Mouse (Mus musculus) bone marrow, adult 2 months (tissue): ENCODE measurements around the gene Kcnh2. TPM values are rescaled to one million over a fixed set of nuclear protein-coding genes. Genes with fewer than 3 reads are reported as not detected.

Source experiments
- H3K27ac ChIP-seq: fragments of 200-500 bp; 2 replicates; pipeline ENCODE4 v1.5.1; 2012; ENCODE audit warnings: low read depth, mild to moderate bottlenecking, control low read depth, inconsistent platforms, low read length; ENCODE audit not compliant: control insufficient read depth, poor library complexity, insufficient read depth
- H3K4me1 ChIP-seq: fragments of 200-500 bp; 2 replicates; pipeline ENCODE4 v1.6.1; 2011; ENCODE audit warnings: low read length; ENCODE audit not compliant: control insufficient read depth, insufficient read depth
- H3K4me3 ChIP-seq: fragments of 200-500 bp; replicated peaks from 2 replicates; pipeline ENCODE3; 2011; ENCODE audit warnings: mild to moderate bottlenecking, low read depth, low read length, control low read depth; ENCODE audit not compliant: control insufficient read depth
- CTCF ChIP-seq: fragments of 200-500 bp; IDR thresholded peaks from 2 replicates; pipeline ENCODE4 v1.5.1; 2011; ENCODE audit warnings: low read length, control low read depth; ENCODE audit not compliant: control insufficient read depth, insufficient read depth
- POLR2A ChIP-seq: fragments of 200-500 bp; IDR thresholded peaks from 2 replicates; pipeline ENCODE4 v1.6.1; 2011; ENCODE audit warnings: low read depth, mild to moderate bottlenecking, control low read depth, low read length, borderline replicate concordance; ENCODE audit not compliant: control insufficient read depth
- WGBS: fragments of 180-500 bp; shearing (Covaris S2); methylation state at CpG from one replicate; pipeline ENCODE4 v1.1.7; 2018; 5-methylcytosine and 5-hydroxymethylcytosine counted together
- polyA plus RNA-seq: library from polyadenylated mRNA; stranded (reverse); fragments of >200 nt; gene quantifications from 2 replicates; pipeline ENCODE4 v1.2.4, GENCODE M21; 2011; ENCODE audit warnings: low replicate concordance; ENCODE audit not compliant: missing spikeins, insufficient read depth, insufficient read length

The Kcnh2 gene
- polyA plus RNA-seq, 1 experiment = not detected

DNA sequence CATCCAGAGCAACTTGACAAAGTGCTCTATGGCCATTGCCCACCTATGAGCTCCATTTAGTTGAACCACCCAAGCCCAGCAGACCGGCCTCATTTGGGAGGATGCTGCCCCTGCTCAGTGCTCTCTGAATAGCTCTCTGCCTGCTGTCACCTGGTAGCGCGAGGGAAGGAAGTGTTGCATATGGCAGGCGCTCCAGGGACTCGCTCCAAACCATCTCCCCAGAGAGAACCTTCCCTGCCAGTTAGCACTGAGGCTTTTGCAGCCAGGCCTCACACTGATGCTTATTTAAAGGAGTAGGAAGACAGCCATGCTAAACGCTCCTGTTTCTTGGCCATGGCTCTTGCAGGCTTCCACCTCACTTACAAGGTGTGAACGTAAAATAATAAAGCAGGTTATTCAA is 42.8 kb downstream of the Kcnh2 start:
- H3K27ac ChIP-seq = no peak overlapping the region
- 73% methylated on average over 7 of the region's 7 CpGs for WGBS
- TF ChIP-seq CTCF = no peak
- no peak for TF ChIP-seq POLR2A
- no peaks in the 10 kb centered on the region for H3K4me1 ChIP-seq
- no peak overlapping the region for H3K4me3 ChIP-seq

DNA sequence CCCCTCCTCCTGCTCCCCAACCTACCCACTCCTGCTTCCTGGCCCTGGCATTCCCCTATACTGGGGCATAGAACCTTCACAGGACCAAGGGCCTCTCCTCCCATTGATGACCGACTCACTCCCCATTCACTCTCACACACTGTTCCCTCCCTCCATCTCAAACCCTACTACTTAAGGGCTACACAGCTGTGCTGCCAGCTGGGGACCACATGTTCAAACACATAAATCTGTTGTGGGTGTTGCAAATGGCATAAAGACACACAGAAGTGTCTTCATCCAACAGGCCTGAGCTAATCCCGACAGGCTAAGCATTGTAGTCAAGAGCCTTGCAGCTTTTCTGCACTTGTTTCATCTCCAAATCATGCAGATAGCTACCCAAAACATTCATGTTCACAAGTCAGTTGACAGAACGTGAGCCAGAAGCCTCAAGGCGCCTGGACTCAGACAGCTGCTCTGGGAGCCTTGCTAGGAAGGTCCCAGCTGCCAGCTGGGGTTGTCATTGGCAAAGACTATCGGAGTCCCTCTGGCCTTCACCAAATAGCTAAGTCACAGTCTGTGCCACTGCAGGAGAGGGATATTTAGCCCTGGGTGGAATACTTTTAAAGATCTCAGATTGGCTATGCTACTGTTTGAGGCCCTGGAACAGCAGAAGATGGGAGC is 44.2 kb downstream of the Kcnh2 start:
- TF ChIP-seq CTCF (no peak), POLR2A (no peak)
- Histone ChIP-seq H3K27ac (no peak overlapping the region), H3K4me3 (no peak overlapping the region), H3K4me1 (no peaks in the 10 kb centered on the region)
- WGBS = 68% methylated on average over 5 of the region's 5 CpGs

DNA sequence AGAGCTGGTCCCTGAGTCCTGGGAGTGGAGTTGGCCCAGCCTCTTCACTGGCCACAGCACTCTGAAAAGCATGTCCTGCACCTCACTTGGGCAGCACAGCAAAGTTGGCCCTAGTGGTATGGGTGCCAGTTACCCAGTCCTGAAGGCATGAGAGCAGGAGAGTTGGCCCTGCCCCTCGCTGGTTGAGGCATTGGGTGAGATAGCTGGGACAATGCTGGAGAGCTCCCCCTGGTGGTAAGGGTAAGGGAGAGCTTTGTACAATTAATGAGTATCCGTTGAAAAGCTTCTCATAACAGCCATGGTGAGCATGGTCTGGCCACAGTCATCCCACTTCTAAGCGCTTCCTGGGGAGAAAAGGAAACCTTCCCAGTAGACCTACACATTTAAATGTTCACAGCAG is 48.2 kb downstream of the Kcnh2 start:
- no peaks in the 10 kb centered on the region for H3K4me1 ChIP-seq
- H3K27ac ChIP-seq = no peak overlapping the region
- 28% methylated on average over 3 of the region's 3 CpGs for WGBS
- TF ChIP-seq CTCF (peak; percentile 73), POLR2A (no peak)
- H3K4me3 ChIP-seq = no peak overlapping the region

GRCm38 (mm10) chr5:24299845-24300589 is 51.4 kb downstream of the Kcnh2 start:
- whole genome bisulfite sequencing = 48% methylated on average over 5 of the region's 5 CpGs
- no peaks in the 10 kb centered on the region for H3K4me1 ChIP-seq
- TF ChIP-seq POLR2A = no peak
- no peak for TF ChIP-seq CTCF
- H3K4me3 ChIP-seq = no peak overlapping the region
- no peak overlapping the region for H3K27ac ChIP-seq

GRCm38 (mm10) chr5:24291954-24292353 is 59.5 kb downstream of the Kcnh2 start:
- WGBS = 57% methylated on average over 3 of the region's 3 CpGs
- H3K4me3 ChIP-seq = no peak overlapping the region
- no peaks in the 10 kb centered on the region for H3K4me1 ChIP-seq
- H3K27ac ChIP-seq = no peak overlapping the region
- TF ChIP-seq POLR2A = no peak
- TF ChIP-seq CTCF = no peak

GRCm38 (mm10) chr5:24286221-24286970 is 65.0 kb downstream of the Kcnh2 start:
- WGBS = 72% methylated on average over 7 of the region's 7 CpGs
- Histone ChIP-seq H3K27ac (no peak overlapping the region), H3K4me3 (no peak overlapping the region), H3K4me1 (no peaks in the 10 kb centered on the region)
- TF ChIP-seq CTCF = no peak
- TF ChIP-seq POLR2A = no peak

GRCm38 (mm10) chr5:24284145-24284544 is 67.3 kb downstream of the Kcnh2 start:
- H3K4me3 ChIP-seq = no peak overlapping the region
- 74% methylated on average over 6 of the region's 6 CpGs for WGBS
- no peaks in the 10 kb centered on the region for H3K4me1 ChIP-seq
- no peak overlapping the region; the same call in 1 of the 2 replicates for H3K27ac ChIP-seq
- TF ChIP-seq CTCF = no peak
- TF ChIP-seq POLR2A = no peak

- no peak for TF ChIP-seq CTCF
- TF ChIP-seq POLR2A = no peak
- Histone ChIP-seq H3K4me3 (no peak overlapping the region), H3K27ac (no peak overlapping the region), H3K4me1 (no peaks in the 10 kb centered on the region)
- 62% methylated on average over 5 of the region's 5 CpGs for WGBS
Measured at GRCm38 (mm10) chr5:24283181-24283580, 68.2 kb downstream of the Kcnh2 start.
